Mouse (Mus musculus): Measurements from ENCODE around the gene Gm12216. TPM values are rescaled to one million over a fixed set of nuclear protein-coding genes. Genes with fewer than 3 reads are reported as not detected.

The Gm12216 gene
- polyA plus RNA-seq, 2 experiments = 0.14 to 0.15 TPM

GRCm38 (mm10) chr11:53813001-53813868, 45.8 kb downstream of the Gm12216 start:
- WGBS (ENCODE audit: insufficient replicate concordance) = 69% methylated on average over 16 of the region's 16 CpGs

GRCm38 (mm10) chr11:53811312-53811711, 47.7 kb downstream of the Gm12216 start:
- peaks cover 0 to 2% of the 10 kb centered on the region in 2 experiments; a peak in 1 of 4 replicates for H3K4me1 ChIP-seq (replicated peaks; ENCODE audit: control insufficient read depth in 2 of 2, insufficient read depth in 2 of 2, low read length in 1 of 2)
- 59% methylated on average over 3 of the region's 3 CpGs for WGBS (ENCODE audit: insufficient replicate concordance)

More at GRCm38 (mm10) chr11:53813001-53813868, 45.8 kb downstream of the Gm12216 start:
- TF ChIP-seq CTCF (IDR thresholded peaks at IDR 0.05; ENCODE audit: low read depth) (no peak), EP300 (IDR thresholded peaks at IDR 0.05; ENCODE audit: low read depth) (no peak)
- ATAC-seq (ENCODE audit: insufficient read depth) (no peak), DNase-seq (ENCODE audit: low read depth in 3 of 3, low spot score in 3 of 3) (no peak)
- Histone ChIP-seq H3K4me3 (ENCODE audit: insufficient read depth in 1 of 2, low read depth in 2 of 2, low read length in 2 of 2) (no peak overlapping the region), H3K4me2 (ENCODE audit: low read depth) (no peak overlapping the region), H3K27me3 (ENCODE audit: control insufficient read depth, insufficient read depth, low read length) (no peaks in the 10 kb centered on the region), H3K36me3 (replicated peaks; ENCODE audit: control insufficient read depth, insufficient read depth, low read depth) (no peaks in the 10 kb centered on the region), H3K27ac (no peak overlapping the region), H3K4me1 (replicated peaks; ENCODE audit: control insufficient read depth in 2 of 2, insufficient read depth in 2 of 2, low read length in 1 of 2) (peaks cover 0 to 2% of the 10 kb centered on the region in 2 experiments; a peak in 1 of 4 replicates), H3K9me3 (ENCODE audit: control insufficient read depth, low read length) (no peaks in the 10 kb centered on the region), H3K9ac (replicated peaks) (no peak overlapping the region)

GRCm38 (mm10) chr11:53810749-53811148, 48.3 kb downstream of the Gm12216 start:
- H3K27me3 ChIP-seq (ENCODE audit: control insufficient read depth, insufficient read depth, low read length) = no peaks in the 10 kb centered on the region
- H3K4me3 ChIP-seq (ENCODE audit: insufficient read depth in 1 of 2, low read depth in 2 of 2, low read length in 2 of 2) = no peak overlapping the region
- no peak for ATAC-seq (ENCODE audit: insufficient read depth)
- no peaks in the 10 kb centered on the region for H3K36me3 ChIP-seq (replicated peaks; ENCODE audit: control insufficient read depth, insufficient read depth, low read depth)
- TF ChIP-seq EP300 (IDR thresholded peaks at IDR 0.05; ENCODE audit: low read depth) (no peak), CTCF (IDR thresholded peaks at IDR 0.05; ENCODE audit: low read depth) (no peak)
- H3K4me2 ChIP-seq (ENCODE audit: low read depth) = no peak overlapping the region
- H3K4me1 ChIP-seq (replicated peaks; ENCODE audit: control insufficient read depth in 2 of 2, insufficient read depth in 2 of 2, low read length in 1 of 2) = peaks cover 0 to 2% of the 10 kb centered on the region in 2 experiments; a peak in 1 of 4 replicates
- no peaks in the 10 kb centered on the region for H3K9me3 ChIP-seq (ENCODE audit: control insufficient read depth, low read length)
- no peak overlapping the region for H3K27ac ChIP-seq
- WGBS (ENCODE audit: insufficient replicate concordance) = 24% methylated on average over 2 of the region's 2 CpGs
- H3K9ac ChIP-seq (replicated peaks) = no peak overlapping the region
- no peak for DNase-seq (ENCODE audit: low read depth in 3 of 3, low spot score in 3 of 3)

More at GRCm38 (mm10) chr11:53811312-53811711, 47.7 kb downstream of the Gm12216 start:
- Histone ChIP-seq H3K9me3 (ENCODE audit: control insufficient read depth, low read length) (no peaks in the 10 kb centered on the region), H3K9ac (replicated peaks) (no peak overlapping the region), H3K36me3 (replicated peaks; ENCODE audit: control insufficient read depth, insufficient read depth, low read depth) (no peaks in the 10 kb centered on the region), H3K27me3 (ENCODE audit: control insufficient read depth, insufficient read depth, low read length) (no peaks in the 10 kb centered on the region), H3K4me3 (ENCODE audit: insufficient read depth in 1 of 2, low read depth in 2 of 2, low read length in 2 of 2) (no peak overlapping the region), H3K27ac (no peak overlapping the region), H3K4me2 (ENCODE audit: low read depth) (no peak overlapping the region)
- no peak for TF ChIP-seq EP300 (IDR thresholded peaks at IDR 0.05; ENCODE audit: low read depth)
- TF ChIP-seq CTCF (IDR thresholded peaks at IDR 0.05; ENCODE audit: low read depth) = no peak
- DNase-seq (ENCODE audit: low read depth in 3 of 3, low spot score in 3 of 3) (no peak), ATAC-seq (ENCODE audit: insufficient read depth) (no peak)

GRCm38 (mm10) chr11:53810156-53810555, 48.9 kb downstream of the Gm12216 start:
- no peak for ATAC-seq (ENCODE audit: insufficient read depth)

GRCm38 (mm10) chr11:53809354-53809753, 49.7 kb downstream of the Gm12216 start:
- peaks cover 0 to 2% of the 10 kb centered on the region in 2 experiments; a peak in 1 of 4 replicates for H3K4me1 ChIP-seq (replicated peaks; ENCODE audit: control insufficient read depth in 2 of 2, insufficient read depth in 2 of 2, low read length in 1 of 2)
- DNase-seq (ENCODE audit: low read depth in 3 of 3, low spot score in 3 of 3) (no peak), ATAC-seq (ENCODE audit: insufficient read depth) (no peak)
- no peak overlapping the region for H3K27ac ChIP-seq
- no peak overlapping the region for H3K4me3 ChIP-seq (ENCODE audit: insufficient read depth in 1 of 2, low read depth in 2 of 2, low read length in 2 of 2)
- H3K27me3 ChIP-seq (ENCODE audit: control insufficient read depth, insufficient read depth, low read length) = no peaks in the 10 kb centered on the region
- no peaks in the 10 kb centered on the region for H3K9me3 ChIP-seq (ENCODE audit: control insufficient read depth, low read length)
- WGBS (ENCODE audit: insufficient replicate concordance) = 35% methylated on average over 5 of the region's 5 CpGs
- H3K4me2 ChIP-seq (ENCODE audit: low read depth) = no peak overlapping the region
- no peak overlapping the region for H3K9ac ChIP-seq (replicated peaks)
- H3K36me3 ChIP-seq (replicated peaks; ENCODE audit: control insufficient read depth, insufficient read depth, low read depth) = no peaks in the 10 kb centered on the region
- TF ChIP-seq CTCF (IDR thresholded peaks at IDR 0.05; ENCODE audit: low read depth) = no peak
- no peak for TF ChIP-seq EP300 (IDR thresholded peaks at IDR 0.05; ENCODE audit: low read depth)

More at GRCm38 (mm10) chr11:53810156-53810555, 48.9 kb downstream of the Gm12216 start:
- no peak overlapping the region for H3K4me3 ChIP-seq (ENCODE audit: insufficient read depth in 1 of 2, low read depth in 2 of 2, low read length in 2 of 2)
- no peak overlapping the region for H3K27ac ChIP-seq
- 34% methylated on average over 5 of the region's 5 CpGs for WGBS (ENCODE audit: insufficient replicate concordance)
- no peaks in the 10 kb centered on the region for H3K27me3 ChIP-seq (ENCODE audit: control insufficient read depth, insufficient read depth, low read length)
- H3K9me3 ChIP-seq (ENCODE audit: control insufficient read depth, low read length) = no peaks in the 10 kb centered on the region
- no peaks in the 10 kb centered on the region for H3K36me3 ChIP-seq (replicated peaks; ENCODE audit: control insufficient read depth, insufficient read depth, low read depth)
- H3K4me2 ChIP-seq (ENCODE audit: low read depth) = no peak overlapping the region
- H3K9ac ChIP-seq (replicated peaks) = no peak overlapping the region
- DNase-seq (ENCODE audit: low read depth in 3 of 3, low spot score in 3 of 3) = no peak
- no peak for TF ChIP-seq EP300 (IDR thresholded peaks at IDR 0.05; ENCODE audit: low read depth)
- TF ChIP-seq CTCF (IDR thresholded peaks at IDR 0.05; ENCODE audit: low read depth) = no peak
- H3K4me1 ChIP-seq (replicated peaks; ENCODE audit: control insufficient read depth in 2 of 2, insufficient read depth in 2 of 2, low read length in 1 of 2) = peaks cover 0 to 2% of the 10 kb centered on the region in 2 experiments; a peak in 1 of 4 replicates

Measured in liver, embryonic 14.5 days (tissue).